Mouse (Mus musculus) embryonic facial prominence, embryonic 14.5 days (tissue): ENCODE results near the gene Ilkap. TPM values are rescaled to one million over a fixed set of nuclear protein-coding genes. Genes with fewer than 3 reads are reported as not detected.

Source experiments
- ATAC-seq: fragments of 200-750 bp; cut with Nextera tagmentation; 2 replicates; pipeline ENCODE4 v1.8.0; 2017; ENCODE audit warnings: low read depth, moderate number of reproducible peaks, moderate TSS enrichment
- DNase-seq: peaks from one replicate; pipeline ENCODE4 v3.0.0-alpha.2; 2015; ENCODE audit warnings: low spot score
- H3K27ac ChIP-seq: fragments of 300-500 bp; sonication (generic); replicated peaks from 2 replicates; pipeline ENCODE4 v1.5.1; 2014; ENCODE audit warnings: low read depth, mild to moderate bottlenecking, low read length, moderate library complexity
- H3K27me3 ChIP-seq: fragments of 300-500 bp; sonication (generic); replicated peaks from 2 replicates; pipeline ENCODE4 v1.6.1; 2014; ENCODE audit warnings: low read length; ENCODE audit not compliant: control insufficient read depth, insufficient read depth
- H3K36me3 ChIP-seq: fragments of 300-500 bp; sonication (generic); 2 replicates; pipeline ENCODE4 v1.6.1; 2014; ENCODE audit warnings: low read length, mixed read lengths; ENCODE audit not compliant: control insufficient read depth, insufficient read depth
- H3K4me1 ChIP-seq: fragments of 300-500 bp; sonication (generic); 2 replicates; pipeline ENCODE4 v1.6.1; 2014; ENCODE audit warnings: antibody characterized with exemption, low read length; ENCODE audit not compliant: control insufficient read depth, insufficient read depth
- H3K4me2 ChIP-seq: fragments of 300-500 bp; sonication (generic); 2 replicates; pipeline ENCODE4 v1.6.1; 2014; ENCODE audit warnings: low read depth, mild to moderate bottlenecking, low read length, moderate library complexity, mixed read lengths
- H3K4me3 ChIP-seq: fragments of 300-500 bp; sonication (generic); 2 replicates; pipeline ENCODE4 v1.5.1; 2014; ENCODE audit warnings: low read depth, mild to moderate bottlenecking, low read length
- H3K9ac ChIP-seq: fragments of 300-500 bp; sonication (generic); 2 replicates; pipeline ENCODE4 v1.6.1; 2014; ENCODE audit warnings: low read depth, mild to moderate bottlenecking, low read length, moderate library complexity, mixed read lengths
- H3K9me3 ChIP-seq: fragments of 300-500 bp; sonication (generic); 2 replicates; pipeline ENCODE4 v1.6.1; 2016; ENCODE audit warnings: low read length; ENCODE audit not compliant: control insufficient read depth
- WGBS: fragments of 180-500 bp; shearing (Covaris S2); extraction: QIAGEN DNeasy Blood & Tissue Kit; methylation state at CpG from one replicate; pipeline ENCODE4 v1.1.7; 2014; 5-methylcytosine and 5-hydroxymethylcytosine counted together
- polyA plus RNA-seq: library from polyadenylated mRNA; unstranded; fragments of >200 nt; fragmentation: Nextera tagmentation; extraction: Ambion mirVana; gene quantifications from 2 replicates; pipeline ENCODE4 v1.2.1, GENCODE M21; 2014

Gene Ilkap
- polyA plus RNA-seq: 138 and 146 TPM in 2 replicates

GRCm38 (mm10) chr1:91398260-91399062 lies at the start of gene Ilkap:
Gene Ilkap, minus strand, starts transcription at chr1:91398815.
- peaks cover 23% of the 10 kb centered on the region for H3K36me3 ChIP-seq
- peak within 1 kb of the TSS; percentile 95 for H3K9ac ChIP-seq
- H3K9me3 ChIP-seq: no peaks in the 10 kb centered on the region
- peak; percentile 92 for DNase-seq
- H3K27ac ChIP-seq: peak within 1 kb of the TSS; percentile 88
- H3K27me3 ChIP-seq: no peaks in the 10 kb centered on the region
- peak within 1 kb of the TSS; percentile 94 for H3K4me3 ChIP-seq
- peaks cover 15% of the 10 kb centered on the region for H3K4me1 ChIP-seq
- peak within 1 kb of the TSS; percentile 83 for H3K4me2 ChIP-seq
- 0% methylated on average over 46 of the region's 91 CpGs for WGBS
- peak; percentile 97 for ATAC-seq

GRCm38 (mm10) chr1:91446511-91446910 lies 47.9 kb upstream of the Ilkap start:
- H3K4me3 ChIP-seq: no peak overlapping the region
- peaks cover 8% of the 10 kb centered on the region; the same call in 1 of the 2 replicates for H3K9me3 ChIP-seq
- no peak overlapping the region for H3K4me2 ChIP-seq
- peaks cover 27% of the 10 kb centered on the region; the same call in 1 of the 2 replicates for H3K36me3 ChIP-seq
- DNase-seq (no peak), ATAC-seq (no peak)
- WGBS: 80% methylated on average over 4 of the region's 4 CpGs
- H3K27me3 ChIP-seq: no peaks in the 10 kb centered on the region
- 0 out of 2 replicates have a peak, but pooled peaks cover 4% of the 10 kb centered on the region for H3K4me1 ChIP-seq
- H3K9ac ChIP-seq: no peak overlapping the region
- no peak overlapping the region; the same call in 1 of the 2 replicates for H3K27ac ChIP-seq

GRCm38 (mm10) chr1:91446060-91446459 lies 47.4 kb upstream of the Ilkap start:
- DNase-seq (peak; percentile 90), ATAC-seq (peak; percentile 50; the same call in 1 of the 2 replicates)
- 62% methylated on average over 8 of the region's 8 CpGs for WGBS
- Histone ChIP-seq H3K9me3 (peaks cover 8% of the 10 kb centered on the region; the same call in 1 of the 2 replicates), H3K4me3 (no peak overlapping the region), H3K9ac (no peak overlapping the region), H3K36me3 (peaks cover 27% of the 10 kb centered on the region; the same call in 1 of the 2 replicates), H3K27ac (peak overlapping the region; percentile 28; the same call in 1 of the 2 replicates), H3K4me2 (peak overlapping the region; percentile 15; the same call in 1 of the 2 replicates), H3K4me1 (0 out of 2 replicates have a peak, but pooled peaks cover 4% of the 10 kb centered on the region), H3K27me3 (no peaks in the 10 kb centered on the region)

- Histone ChIP-seq H3K4me2 (no peak overlapping the region), H3K27me3 (no peaks in the 10 kb centered on the region), H3K36me3 (peaks cover 29% of the 10 kb centered on the region; the same call in 1 of the 2 replicates), H3K9me3 (peaks cover 8% of the 10 kb centered on the region; the same call in 1 of the 2 replicates), H3K9ac (no peak overlapping the region), H3K27ac (peak overlapping the region; percentile 28; the same call in 1 of the 2 replicates), H3K4me3 (no peak overlapping the region), H3K4me1 (0 out of 2 replicates have a peak, but pooled peaks cover 4% of the 10 kb centered on the region)
- ATAC-seq (no peak), DNase-seq (no peak)
- WGBS: 88% methylated on average over 17 of the region's 17 CpGs
These were observed 46.5 kb upstream of the Ilkap start for GRCm38 (mm10) chr1:91444841-91445830.

- ATAC-seq (no peak), DNase-seq (no peak)
- 0 out of 2 replicates have a peak, but pooled peaks cover 4% of the 10 kb centered on the region for H3K4me1 ChIP-seq
- 69% methylated on average over 6 of the region's 7 CpGs for WGBS
- H3K4me3 ChIP-seq: no peak overlapping the region
- H3K9ac ChIP-seq: no peak overlapping the region
- H3K9me3 ChIP-seq: peaks cover 3% of the 10 kb centered on the region; the same call in 1 of the 2 replicates
- no peaks in the 10 kb centered on the region for H3K27me3 ChIP-seq
- peaks cover 19% of the 10 kb centered on the region; the same call in 1 of the 2 replicates for H3K36me3 ChIP-seq
- no peak overlapping the region for H3K4me2 ChIP-seq
- H3K27ac ChIP-seq: no peak overlapping the region
These were observed 43.9 kb upstream of the Ilkap start for GRCm38 (mm10) chr1:91442350-91442990.

- DNase-seq (no peak), ATAC-seq (no peak)
- Histone ChIP-seq H3K9ac (no peak overlapping the region), H3K36me3 (peaks cover 18% of the 10 kb centered on the region; the same call in 1 of the 2 replicates), H3K27ac (no peak overlapping the region), H3K27me3 (no peaks in the 10 kb centered on the region), H3K4me1 (peaks cover 4% of the 10 kb centered on the region; the same call in 1 of the 2 replicates), H3K4me2 (no peak overlapping the region), H3K4me3 (no peak overlapping the region), H3K9me3 (no peaks in the 10 kb centered on the region)
- 90% methylated on average over 3 of the region's 3 CpGs for WGBS
These were observed 43.2 kb upstream of the Ilkap start for GRCm38 (mm10) chr1:91441855-91442254.

- H3K27me3 ChIP-seq: no peaks in the 10 kb centered on the region
- H3K36me3 ChIP-seq: peaks cover 11% of the 10 kb centered on the region; the same call in 1 of the 2 replicates
- H3K4me1 ChIP-seq: peaks cover 10% of the 10 kb centered on the region
- DNase-seq (no peak), ATAC-seq (no peak)
- H3K27ac ChIP-seq: no peak overlapping the region
- H3K9me3 ChIP-seq: no peaks in the 10 kb centered on the region
- no peak overlapping the region for H3K4me3 ChIP-seq
- H3K4me2 ChIP-seq: no peak overlapping the region
- 88% methylated on average over 8 of the region's 8 CpGs for WGBS
- no peak overlapping the region for H3K9ac ChIP-seq
These were observed 41.2 kb upstream of the Ilkap start for GRCm38 (mm10) chr1:91439776-91440175.
